Mouse (Mus musculus) spleen, embryonic (tissue): Measurements from ENCODE around the gene Zfp574.

ENCODE experiments used
- CTCF ChIA-PET: fragments of 350-600 bp; sonication (Branson Sonifier 250); formaldehyde crosslinking; loops from one replicate; lab custom pipeline; 2022; lab: Charles Lee

Gene Zfp574

DNA sequence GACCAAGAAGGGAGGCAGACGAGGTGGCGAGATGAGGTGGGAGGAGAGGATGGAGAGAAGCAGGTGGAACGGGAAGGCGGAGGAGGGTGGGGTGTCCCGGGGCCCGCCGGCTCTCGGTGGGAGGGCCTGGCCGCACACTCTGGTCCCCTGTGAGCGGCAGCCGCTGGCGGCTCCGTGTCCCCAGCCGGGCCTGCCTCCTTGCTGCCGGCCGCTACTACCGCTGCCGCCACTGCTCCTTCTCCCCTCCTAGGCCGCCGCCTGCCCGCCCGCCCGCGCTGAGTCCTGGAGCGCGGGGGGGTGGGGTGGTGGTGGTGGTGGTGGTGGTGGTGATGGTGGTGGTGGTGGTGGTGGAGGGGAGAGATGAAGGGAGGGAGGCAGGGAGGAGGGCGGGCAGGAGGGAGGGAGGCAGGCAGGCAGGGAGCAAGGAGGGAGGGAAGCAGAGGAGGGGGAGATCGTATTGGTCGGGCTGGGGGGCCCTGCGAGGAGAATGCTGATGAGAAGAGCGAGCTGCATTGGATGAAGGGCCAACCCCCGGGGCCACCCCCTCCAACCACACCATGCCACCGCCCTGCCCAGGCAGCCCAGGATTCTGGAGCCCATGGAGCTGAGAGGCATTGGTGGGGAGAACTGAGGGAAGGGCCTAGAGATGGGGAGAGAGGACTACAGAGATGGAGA lies 486 bp downstream of the Zfp574 start:
- CTCF ChIA-PET = no interaction called here

DNA sequence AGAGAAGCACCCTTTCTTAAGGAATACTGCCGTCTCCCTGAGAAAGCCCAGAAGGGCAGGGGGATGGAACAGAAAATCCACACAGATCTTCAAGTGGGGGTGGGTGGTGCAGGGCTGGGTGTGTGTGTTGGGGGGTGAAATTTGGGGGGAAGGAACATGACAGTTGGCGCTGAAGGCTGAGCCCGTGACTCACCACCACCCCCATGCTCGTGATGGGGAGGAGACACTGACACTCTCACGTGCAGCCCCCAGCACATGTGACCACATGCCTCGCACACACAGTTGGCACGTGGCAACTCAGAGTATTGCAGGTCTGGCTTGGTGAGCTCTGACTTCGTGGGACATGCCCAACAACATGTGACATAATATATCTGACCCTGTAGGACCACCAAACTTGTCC lies 1.6 kb downstream of the Zfp574 start:
- CTCF ChIA-PET = interaction anchor here (0.6 kb wide), 1 partner anchor 263 kb away, joined by 3 read pairs; no protein-coding TSS in a partner anchor

DNA sequence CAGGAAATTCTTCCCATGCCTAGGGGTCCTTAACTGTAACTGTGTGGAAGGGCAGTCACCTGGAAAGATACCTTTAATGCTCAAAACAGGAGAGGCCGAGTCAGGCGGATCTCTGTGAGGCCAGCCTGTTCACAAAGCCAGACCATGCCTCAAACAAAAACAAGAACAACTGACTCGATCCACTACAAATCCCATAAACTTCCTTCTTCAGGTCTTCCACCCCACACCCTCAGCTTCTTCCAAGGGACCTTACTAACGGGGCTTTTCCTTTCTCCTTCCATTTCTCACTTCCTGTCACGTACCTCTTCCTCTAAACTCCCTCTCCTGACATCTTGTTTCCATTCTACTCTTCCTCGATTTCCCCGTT lies 3.9 kb downstream of the Zfp574 start:
- CTCF ChIA-PET = interaction anchor here (0.8 kb wide), 1 partner anchor 12 kb away, joined by 5 read pairs; no protein-coding TSS in a partner anchor

DNA sequence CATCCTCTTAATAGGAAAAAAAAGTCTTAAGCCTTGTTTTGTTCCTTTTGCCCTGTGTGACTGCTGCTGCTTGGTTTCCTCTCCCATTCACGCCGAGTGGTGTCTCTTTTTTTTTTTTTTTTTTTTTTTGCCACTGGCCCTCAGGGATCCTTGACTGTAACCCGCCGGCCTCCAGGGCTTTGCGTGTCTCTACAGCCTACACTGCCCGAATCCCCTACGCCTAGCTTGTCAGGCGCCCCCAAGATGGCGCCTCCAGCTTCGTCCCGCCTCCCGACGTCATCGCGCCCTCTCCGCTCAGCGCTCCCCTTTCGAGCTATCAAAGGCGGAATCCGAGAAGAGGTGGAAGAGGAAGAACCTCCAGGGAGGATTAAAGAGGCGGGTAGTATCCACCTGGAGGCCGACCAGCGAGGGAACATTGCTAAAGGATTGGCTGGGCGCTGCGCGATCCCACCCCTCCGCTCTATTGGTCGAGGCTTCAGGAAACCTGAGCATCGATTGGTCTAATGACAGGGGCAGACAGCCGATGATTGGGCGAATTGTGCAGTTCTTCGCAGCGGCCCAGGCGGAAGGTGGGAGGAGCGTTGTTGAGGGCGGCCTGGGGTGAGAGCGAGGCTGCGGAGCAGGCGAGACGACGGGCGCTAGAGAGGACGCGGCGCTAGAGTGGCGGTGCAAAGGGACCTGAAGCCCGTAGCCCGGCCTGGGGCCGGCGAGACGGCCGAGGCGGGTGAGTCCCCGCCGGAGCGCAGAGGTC lies 4.5 kb downstream of the Zfp574 start:
- CTCF ChIA-PET = interaction anchor here (0.8 kb wide), 1 partner anchor 11 kb away, joined by 5 read pairs; no protein-coding TSS in a partner anchor

DNA sequence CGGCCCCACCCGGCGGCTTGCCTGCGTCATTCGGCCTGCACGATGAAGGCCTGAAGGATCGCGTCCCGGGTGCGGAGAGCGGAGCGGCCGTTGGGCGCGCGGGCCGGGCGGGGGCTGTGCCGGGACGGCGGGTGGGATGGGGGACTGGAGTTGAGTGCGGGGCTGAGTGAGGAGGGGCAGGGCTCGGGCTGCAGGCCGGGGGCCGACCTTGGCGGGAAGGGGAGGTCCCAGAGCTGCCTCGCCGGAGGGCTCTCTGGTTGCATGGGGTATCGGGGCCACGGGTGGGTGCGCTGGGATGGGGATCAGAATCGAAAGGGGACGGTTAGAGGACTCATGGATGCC lies 5.0 kb downstream of the Zfp574 start:
- CTCF ChIA-PET = no interaction called here

DNA sequence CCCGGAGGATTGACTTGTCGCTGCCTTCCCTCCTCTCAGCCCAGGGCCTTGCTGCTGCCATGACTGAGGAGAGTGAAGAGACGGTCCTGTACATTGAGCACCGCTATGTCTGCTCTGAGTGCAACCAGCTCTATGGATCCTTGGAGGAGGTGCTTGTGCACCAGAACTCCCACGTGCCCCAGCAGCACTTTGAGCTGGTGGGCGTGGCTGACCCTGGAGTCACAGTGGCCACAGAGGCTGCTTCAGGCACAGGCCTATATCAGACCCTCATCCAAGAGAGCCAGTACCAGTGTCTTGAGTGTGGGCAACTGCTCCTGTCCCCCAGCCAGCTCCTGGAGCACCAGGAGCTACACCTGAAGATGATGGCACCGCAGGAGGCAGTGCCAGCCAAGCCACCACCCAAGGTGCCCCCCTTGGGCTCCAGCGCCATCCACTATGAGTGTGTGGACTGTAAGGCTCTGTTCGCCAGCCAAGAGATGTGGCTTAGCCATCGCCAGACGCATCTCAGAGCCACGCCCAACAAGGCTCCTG lies 7.2 kb downstream of the Zfp574 start:
- CTCF ChIA-PET = no interaction called here

DNA sequence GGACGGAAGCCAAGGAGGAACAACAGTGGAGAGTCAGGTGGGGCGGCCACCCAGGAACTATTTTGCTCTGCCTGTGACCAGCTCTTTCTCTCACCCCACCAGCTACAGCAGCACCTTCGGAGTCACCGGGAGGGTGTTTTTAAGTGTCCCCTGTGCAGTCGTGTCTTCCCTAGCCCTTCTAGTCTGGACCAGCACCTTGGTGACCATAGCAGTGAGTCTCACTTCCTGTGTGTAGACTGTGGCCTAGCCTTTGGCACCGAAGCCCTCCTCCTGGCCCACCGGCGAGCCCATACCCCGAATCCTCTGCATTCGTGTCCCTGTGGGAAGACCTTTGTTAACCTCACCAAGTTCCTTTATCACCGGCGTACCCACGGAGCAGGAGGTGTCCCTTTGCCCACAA lies 8.1 kb downstream of the Zfp574 start:
- CTCF ChIA-PET = no interaction called here

DNA sequence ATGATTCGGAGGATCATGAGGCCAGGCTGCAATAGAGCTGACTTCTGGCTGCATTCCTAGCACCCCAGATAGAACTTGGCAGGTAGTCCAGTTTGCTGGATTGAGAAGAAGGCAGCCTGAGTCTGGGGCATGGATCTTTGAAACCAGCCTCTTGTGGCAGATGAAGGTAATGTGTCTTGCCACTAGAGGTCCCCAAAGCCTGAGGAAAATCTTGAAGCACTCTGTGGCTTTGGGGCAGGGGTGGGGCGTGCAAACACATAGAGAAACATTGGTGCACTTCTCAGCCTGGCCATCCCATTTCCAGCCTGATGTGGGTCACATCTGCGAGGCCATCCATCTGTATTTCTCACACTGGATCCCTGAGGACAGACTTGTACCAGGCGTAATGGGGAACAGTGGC lies 10.1 kb downstream of the Zfp574 start:
- CTCF ChIA-PET = interaction anchor here (0.5 kb wide), 1 partner anchor 162 kb away, joined by 3 read pairs; no protein-coding TSS in a partner anchor

DNA sequence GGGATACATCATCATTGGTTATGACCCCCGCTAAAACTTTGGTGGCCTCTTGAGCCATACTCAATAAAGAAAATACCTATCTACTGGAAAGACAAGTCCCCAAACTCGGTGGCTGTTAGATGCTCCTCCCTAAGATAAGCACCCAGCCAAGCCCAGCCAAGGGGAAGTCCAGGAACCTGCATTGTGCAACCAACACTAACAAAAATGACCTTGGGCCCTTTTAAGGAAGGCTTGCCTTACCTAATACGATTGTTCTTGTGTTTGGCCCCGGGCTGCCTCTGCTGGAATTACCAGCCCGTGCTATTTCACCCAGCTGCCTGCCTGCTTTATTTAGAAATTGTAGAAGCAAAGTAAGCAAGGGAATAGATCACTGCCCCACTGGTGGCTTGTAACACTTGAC lies 12.3 kb downstream of the Zfp574 start:
- CTCF ChIA-PET = interaction anchor here (0.8 kb wide), 1 partner anchor 173 kb away, joined by 3 read pairs; no protein-coding TSS in a partner anchor

DNA sequence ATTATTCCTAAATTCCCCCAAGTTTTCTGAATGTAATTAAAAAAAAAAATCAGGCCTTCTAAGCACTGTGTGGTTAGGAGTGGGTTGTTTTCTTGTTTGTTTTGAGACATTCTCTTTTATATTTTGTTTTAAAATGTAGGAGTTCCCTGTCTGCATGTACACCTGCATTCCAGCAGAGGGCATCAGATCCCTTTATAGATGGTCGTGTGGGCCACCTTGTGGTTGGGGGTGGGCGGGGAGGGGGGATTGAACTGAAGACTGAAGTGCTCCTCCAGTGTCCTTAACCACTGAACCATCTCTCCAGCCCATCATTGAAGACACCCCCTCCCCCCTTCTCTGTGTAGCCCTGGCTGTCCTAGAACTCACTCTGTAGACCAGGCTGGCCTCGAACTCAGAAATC lies 14.3 kb downstream of the Zfp574 start:
- CTCF ChIA-PET = interaction anchor here (0.8 kb wide), 1 partner anchor 101 kb away, joined by 3 read pairs; no protein-coding TSS in a partner anchor

DNA sequence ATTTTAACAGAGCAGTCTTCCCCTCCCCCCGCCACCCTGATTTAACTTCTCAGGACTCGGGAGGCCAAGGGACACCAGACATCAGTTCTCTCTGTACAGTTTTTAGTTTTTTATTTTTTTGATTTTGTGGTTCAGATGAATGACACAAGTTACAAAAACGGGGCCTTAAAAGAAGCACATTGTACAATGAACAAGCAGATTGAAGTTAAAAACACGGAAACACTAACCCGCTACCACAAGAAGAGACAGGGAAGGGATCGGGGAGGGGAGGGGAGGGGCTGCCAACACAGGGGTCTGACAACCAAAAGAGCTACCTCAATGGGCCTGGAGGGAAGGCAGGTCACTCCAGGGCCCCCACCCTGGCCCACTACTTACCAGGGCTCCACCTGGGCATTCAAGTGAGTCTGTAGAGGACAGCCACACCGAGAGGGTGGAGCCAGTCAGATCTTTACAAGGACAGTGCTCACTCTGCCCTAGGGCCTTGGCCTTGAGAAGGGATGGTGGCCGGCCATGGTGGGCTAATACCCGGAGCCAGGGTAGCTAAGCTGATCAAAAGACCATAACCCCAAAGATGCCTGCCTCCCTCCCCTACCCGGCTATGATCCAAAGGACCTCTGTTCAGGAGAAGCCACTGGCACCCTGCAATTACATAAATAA lies 15.0 kb downstream of the Zfp574 start:
- CTCF ChIA-PET = interaction anchor here (0.7 kb wide), 1 partner anchor 20 kb away, joined by 3 read pairs; no protein-coding TSS in a partner anchor

DNA sequence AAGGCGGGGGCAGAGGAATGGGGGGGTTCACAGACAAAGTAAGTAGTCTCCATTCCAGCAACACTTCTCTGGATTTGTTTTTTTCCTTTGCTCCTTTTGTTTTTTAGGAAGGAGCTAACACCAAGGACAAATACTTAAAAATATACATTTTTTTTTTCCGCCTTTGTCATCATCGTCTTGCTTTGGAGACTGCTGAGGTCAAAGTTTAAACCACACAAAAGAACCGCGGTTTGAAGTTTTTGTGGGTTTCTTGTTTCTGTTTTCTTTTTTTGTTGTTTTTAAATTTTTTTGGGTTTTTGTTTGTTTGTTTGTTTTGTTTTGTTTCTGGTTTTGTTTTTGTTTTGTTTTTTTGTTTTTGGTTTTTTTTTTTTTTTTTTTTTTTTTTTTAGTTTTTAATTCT lies 15.6 kb downstream of the Zfp574 start:
- CTCF ChIA-PET = interaction anchor here (0.7 kb wide), 2 partner anchors 11 to 19 kb away, joined by 3 to 5 read pairs; no protein-coding TSS in a partner anchor

DNA sequence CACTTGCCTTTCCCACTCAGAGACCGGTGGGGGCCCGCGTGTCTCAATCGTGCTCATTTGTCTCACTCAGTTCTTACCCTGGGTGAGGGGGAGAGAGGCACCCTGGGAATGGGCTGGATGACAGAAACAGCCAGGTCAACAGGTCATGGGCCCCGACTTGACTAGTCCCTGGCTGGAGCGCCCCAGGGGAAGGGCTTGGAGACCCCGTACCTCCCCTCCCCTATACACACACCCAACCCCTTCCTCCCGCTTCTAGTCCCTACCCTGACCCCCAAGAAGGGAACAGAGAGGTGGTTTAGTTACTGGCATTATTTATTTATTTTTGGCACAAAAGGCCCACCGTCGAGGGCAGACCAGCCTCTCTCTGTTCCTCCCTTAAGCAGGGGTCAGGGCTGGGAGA lies 16.2 kb downstream of the Zfp574 start:
- CTCF ChIA-PET = interaction anchor here (0.5 to 0.7 kb wide), 2 partner anchors 12 to 248 kb away, joined by 5 read pairs; no protein-coding TSS in a partner anchor

DNA sequence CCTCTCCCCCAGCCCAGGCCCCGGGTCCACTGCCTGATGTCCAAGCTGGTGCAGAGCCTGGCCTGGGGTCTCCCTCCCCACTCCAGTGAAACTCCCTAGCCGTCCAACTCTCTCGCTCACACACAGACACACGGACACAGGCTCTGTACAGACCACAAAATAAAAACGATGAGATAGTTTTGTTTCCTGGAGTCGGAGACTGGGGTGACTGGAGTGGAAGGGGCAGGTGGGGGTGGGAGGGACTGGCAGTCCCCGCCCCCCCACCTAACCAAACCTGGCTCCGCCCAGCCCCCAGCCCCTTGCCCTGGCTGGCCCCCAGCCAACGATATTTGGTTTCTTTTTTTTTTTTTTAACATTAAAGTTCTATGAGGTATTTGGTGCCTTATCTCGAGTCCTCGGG lies 16.6 kb downstream of the Zfp574 start:
- CTCF ChIA-PET = interaction anchor here (0.5 kb wide), 1 partner anchor 248 kb away, joined by 5 read pairs; no protein-coding TSS in a partner anchor

DNA sequence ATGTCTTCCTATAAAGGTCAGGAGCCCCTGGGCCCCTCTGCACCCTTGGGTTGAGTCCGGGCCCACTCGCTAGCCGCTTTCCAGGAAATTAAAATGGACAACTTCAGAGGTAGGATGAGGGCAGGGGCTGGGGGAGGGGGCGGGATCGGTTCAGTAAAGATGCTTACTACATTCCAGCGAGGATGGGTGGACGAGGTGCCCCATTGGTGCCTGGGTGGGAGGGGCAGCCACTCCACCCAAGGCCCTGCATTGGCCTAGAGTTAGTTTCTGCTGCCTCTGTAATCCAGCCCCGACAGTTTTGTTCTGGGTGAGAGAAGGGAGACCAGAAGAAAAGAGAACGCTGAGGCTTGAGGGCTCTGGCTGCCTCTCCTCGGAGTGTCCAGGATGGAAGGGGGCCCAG lies 17.5 kb downstream of the Zfp574 start:
- CTCF ChIA-PET = no interaction called here

DNA sequence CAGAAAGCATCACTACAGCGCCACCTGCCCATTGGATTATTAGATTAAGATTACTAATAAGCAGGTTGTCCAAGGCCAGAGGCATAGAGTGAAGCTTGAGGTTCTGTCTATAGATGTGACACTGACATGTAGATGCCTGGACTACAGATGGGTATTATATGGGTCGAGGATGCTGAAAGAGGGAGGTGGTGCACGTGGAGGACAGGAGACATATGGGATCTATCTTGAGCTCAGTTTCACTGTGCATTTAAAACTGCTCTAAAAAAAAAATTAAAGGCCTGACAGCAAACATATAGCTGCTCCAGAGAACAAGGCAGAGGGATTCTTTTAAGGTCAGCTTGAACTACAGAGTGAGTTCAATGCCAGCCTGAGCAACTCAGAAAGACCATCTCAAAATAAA lies 25.8 kb downstream of the Zfp574 start:
- CTCF ChIA-PET = interaction anchor here (0.6 kb wide), 1 partner anchor 12 kb away, joined by 3 read pairs; no protein-coding TSS in a partner anchor

DNA sequence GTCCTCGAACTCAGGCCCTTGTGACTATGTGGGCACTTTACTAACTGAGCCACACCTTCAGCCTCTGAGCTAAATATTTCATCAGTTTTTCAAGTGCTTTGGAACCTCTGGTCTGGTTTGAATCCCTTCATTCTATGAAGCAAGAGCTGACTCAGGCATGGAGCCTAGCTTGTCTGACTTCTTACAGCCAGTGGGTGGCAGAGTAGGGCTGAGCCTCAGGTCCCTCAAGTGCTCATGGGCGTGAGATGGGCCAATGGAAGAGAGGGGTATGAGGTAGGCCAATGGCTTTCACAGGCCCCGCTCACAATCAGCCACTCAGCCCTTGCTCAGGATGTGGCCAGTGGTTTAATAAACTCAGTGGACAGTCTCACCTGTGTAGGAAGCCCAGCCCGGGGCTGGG lies 27.2 kb downstream of the Zfp574 start:
- CTCF ChIA-PET = interaction anchor here (0.6 kb wide), 2 partner anchors 79 to 90 kb away, joined by 3 to 5 read pairs; no protein-coding TSS in a partner anchor

DNA sequence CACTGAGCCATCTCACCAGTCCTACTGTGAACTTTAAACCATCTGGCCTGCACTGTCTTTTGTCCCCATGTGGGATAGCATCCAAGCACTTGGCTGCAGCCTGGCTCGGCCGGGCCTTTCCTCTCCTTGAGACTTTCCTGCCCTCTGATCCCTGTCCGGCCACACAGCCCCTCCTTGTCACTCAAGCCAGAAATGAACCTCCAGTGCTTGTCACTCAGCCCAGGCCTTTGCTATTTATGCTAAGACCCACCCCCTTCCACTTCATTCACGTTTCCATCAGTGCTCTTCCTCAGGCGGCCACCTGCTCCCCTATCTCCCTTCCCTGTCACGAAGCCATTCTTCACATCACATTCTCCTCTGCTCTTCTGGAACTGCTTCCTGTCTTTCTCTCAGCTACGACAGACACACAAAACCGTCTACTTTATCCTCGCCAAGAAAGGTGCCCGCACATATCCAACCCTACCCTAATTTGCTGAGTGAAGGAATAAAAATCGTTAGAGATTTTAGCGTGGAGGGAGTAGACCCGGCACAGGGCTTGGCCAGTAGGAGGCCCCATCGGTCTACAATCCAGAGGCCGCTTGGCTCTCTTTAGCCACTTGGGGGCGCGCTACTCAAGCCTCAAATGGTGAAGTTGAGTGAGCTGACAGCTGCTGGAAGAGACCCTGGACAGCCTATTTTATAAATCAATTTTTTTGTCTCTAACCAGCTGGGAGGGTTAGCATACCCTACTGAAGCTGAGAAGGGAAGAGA lies 33.2 kb downstream of the Zfp574 start:
- CTCF ChIA-PET = interaction anchor here (0.7 to 2.1 kb wide), 4 partner anchors 21 to 82 kb away, joined by 3 to 13 read pairs (median 5); no protein-coding TSS in a partner anchor

DNA sequence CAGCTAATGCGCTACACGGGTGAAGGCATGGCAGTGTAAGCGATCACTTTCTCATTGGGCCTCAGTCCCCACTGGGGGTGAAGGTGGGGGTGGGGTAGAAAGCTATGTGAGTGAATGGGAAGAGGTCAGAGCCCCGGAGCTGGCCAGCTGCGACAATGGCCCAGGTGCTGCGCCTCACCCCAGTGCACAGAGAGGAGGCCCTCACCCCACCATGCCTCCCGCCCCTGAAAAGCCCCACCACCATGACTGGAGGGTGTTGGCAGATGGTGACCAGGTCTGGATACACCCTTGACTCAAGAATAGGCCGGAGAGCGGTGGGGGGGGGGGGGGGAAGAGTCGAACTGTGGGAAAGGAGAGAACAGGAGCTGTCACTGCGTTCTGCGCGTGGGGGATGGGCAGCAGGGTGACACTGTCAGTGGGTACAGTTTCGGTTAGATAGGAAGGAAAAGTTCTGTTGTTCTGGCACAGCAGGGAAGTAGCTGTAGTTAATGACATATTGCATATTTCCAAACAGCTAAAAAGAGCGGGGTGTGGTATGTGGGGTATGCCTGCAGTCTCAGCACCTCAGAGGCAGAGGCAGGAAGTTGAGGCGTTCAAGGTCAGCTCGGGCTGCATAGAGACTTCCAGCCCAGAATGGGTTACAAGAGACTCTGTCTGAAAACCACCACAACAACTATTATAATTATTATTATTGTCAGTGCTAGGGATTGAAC lies 34.6 kb downstream of the Zfp574 start:
- CTCF ChIA-PET = interaction anchor here (0.5 to 2.1 kb wide), 11 partner anchors 16 to 396 kb away, joined by 3 to 13 read pairs (median 4); partner anchors contain the start of gene Gsk3a

DNA sequence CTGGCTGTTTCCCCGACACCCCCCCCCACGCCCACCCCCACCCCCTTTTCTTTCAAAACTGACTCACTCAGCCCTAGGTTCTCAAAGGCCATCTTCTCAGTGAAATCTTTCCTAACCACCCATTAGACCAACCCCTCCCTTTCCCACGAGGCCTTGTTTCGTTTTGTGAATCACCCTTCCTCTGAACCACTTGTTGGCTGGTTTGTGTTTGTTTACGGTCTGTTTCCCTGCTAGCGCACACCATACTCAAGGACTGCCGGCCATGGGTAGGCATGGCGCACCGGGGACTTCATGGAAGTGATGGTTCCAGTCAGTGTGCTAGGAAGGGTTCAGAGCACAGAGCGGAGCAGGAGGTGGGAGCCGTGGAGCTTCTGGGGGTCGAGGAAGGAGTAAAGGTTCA lies 37.0 kb downstream of the Zfp574 start:
- CTCF ChIA-PET = no interaction called here
